Comparison of ENCODE assay signal across 8 mouse cellular contexts in genomic region chr14:105898266-105899111, GRCm38 (mm10). TPM values are rescaled to one million over a fixed set of nuclear protein-coding genes. Genes with fewer than 3 reads are reported as not detected.
A peak's percentile ranks its signal among the peaks of the same experiment; 100 is the strongest.
DNase-seq lines count a peak whose midpoint lies in the region; ATAC-seq and TF ChIP-seq lines count a peak whose summit lies in the region.

No protein-coding gene starts in this region.

- H3K4me2 ChIP-seq in forebrain, embryonic 12.5 days = peak overlapping the region; percentile 89
- H3K4me2 ChIP-seq in heart, embryonic 16.5 days (ENCODE audit: low read depth, low read length) = peak overlapping the region; percentile 97
- peak overlapping the region; percentile 73 for H3K4me2 ChIP-seq in liver, embryonic 12.5 days

- peak overlapping the region; percentile 86 for H3K4me3 ChIP-seq in C2C12 (ENCODE audit: insufficient read depth, poor library complexity, severe bottlenecking)
- peak overlapping the region; percentile 76 for H3K4me3 ChIP-seq in forebrain, embryonic 12.5 days (replicated peaks)
- peak overlapping the region; percentile 83 for H3K4me3 ChIP-seq in heart, embryonic 16.5 days (ENCODE audit: low read length)
- peak overlapping the region; percentile 58 for H3K4me3 ChIP-seq in liver, embryonic 12.5 days

- H3K4me1 ChIP-seq in forebrain, embryonic 12.5 days = peaks cover 16% of the 10 kb centered on the region
- peaks cover 3% of the 10 kb centered on the region for H3K4me1 ChIP-seq in heart, embryonic 16.5 days (ENCODE audit: control insufficient read depth, insufficient read depth, low read length)
- H3K4me1 ChIP-seq in liver, embryonic 12.5 days = peaks cover 14% of the 10 kb centered on the region; the same call in 1 of the 2 replicates

- H3ac ChIP-seq in C2C12 (ENCODE audit: control insufficient read depth, insufficient read length, low read depth) = peak overlapping the region; percentile 87

- H3K9ac ChIP-seq in forebrain, embryonic 12.5 days = peak overlapping the region; percentile 83
- H3K9ac ChIP-seq in heart, embryonic 16.5 days (ENCODE audit: low read length) = peak overlapping the region; percentile 79
- H3K9ac ChIP-seq in liver, embryonic 12.5 days = peak overlapping the region; percentile 44; the same call in 1 of the 2 replicates

- peak overlapping the region; percentile 99 for H3K27ac ChIP-seq in forebrain, embryonic 12.5 days
- H3K27ac ChIP-seq in heart, embryonic 16.5 days (ENCODE audit: low read length) = peak overlapping the region; percentile 97
- H3K27ac ChIP-seq in liver, embryonic 12.5 days = peak overlapping the region; percentile 87; the same call in 1 of the 2 replicates

- H3K27me3 ChIP-seq in C2C12 (ENCODE audit: control insufficient read depth, insufficient read depth, insufficient read length) = no peaks in the 10 kb centered on the region
- peaks cover 4% of the 10 kb centered on the region for H3K27me3 ChIP-seq in forebrain, embryonic 12.5 days
- H3K27me3 ChIP-seq in heart, embryonic 16.5 days (ENCODE audit: control insufficient read depth, insufficient read depth, low read length) = no peaks in the 10 kb centered on the region
- H3K27me3 ChIP-seq in liver, embryonic 12.5 days (replicated peaks) = peaks cover 53% of the 10 kb centered on the region

- whole genome bisulfite sequencing in forebrain, embryonic 12.5 days = under 1% methylated on average over 58 of the region's 58 CpGs
- under 1% methylated on average over 58 of the region's 58 CpGs for WGBS in heart, embryonic 16.5 days
- WGBS in liver, embryonic 12.5 days (ENCODE audit: insufficient replicate concordance) = 3% methylated on average over 58 of the region's 58 CpGs

- peaks cover under 1% of the 10 kb centered on the region for H3K36me3 ChIP-seq in C2C12 (ENCODE audit: control insufficient read depth, insufficient read depth)
- no peaks in the 10 kb centered on the region for H3K36me3 ChIP-seq in forebrain, embryonic 12.5 days (replicated peaks)
- H3K36me3 ChIP-seq in heart, embryonic 16.5 days (ENCODE audit: control insufficient read depth, insufficient read depth) = no peaks in the 10 kb centered on the region
- H3K36me3 ChIP-seq in liver, embryonic 12.5 days = peaks cover under 1% of the 10 kb centered on the region; the same call in 1 of the 2 replicates

- peaks cover 35% of the 10 kb centered on the region for H3K79me2 ChIP-seq in C2C12 (ENCODE audit: control insufficient read depth, insufficient read depth)

- H3K9me3 ChIP-seq in forebrain, embryonic 12.5 days = no peaks in the 10 kb centered on the region
- peaks cover 2% of the 10 kb centered on the region; the same call in 1 of the 2 replicates for H3K9me3 ChIP-seq in heart, embryonic 16.5 days (replicated peaks; ENCODE audit: control insufficient read depth, low read length)
- no peaks in the 10 kb centered on the region for H3K9me3 ChIP-seq in liver, embryonic 12.5 days (replicated peaks)

- H3K79me3 ChIP-seq in C2C12 (ENCODE audit: low read depth) = peaks cover 31% of the 10 kb centered on the region

- TF ChIP-seq CTCF in C2C12 (IDR thresholded peaks at IDR 0.05; ENCODE audit: control insufficient read depth, insufficient read depth, insufficient read length) = peak; percentile 91

- peak; percentile 61 for DNase-seq in c-Kit-positive CD71-negative TER-119-negative erythroid progenitor cells, embryonic 14.5 days (ENCODE audit: low read depth)
- peak; percentile 88 to 91 for DNase-seq in kidney, postnatal 25 days
- peak; percentile 42 for DNase-seq in naive thymus-derived CD4-positive, alpha-beta T cell, adult 2 months (ENCODE audit: low read depth)
- peak; percentile 64 to 89 for DNase-seq in spleen, postnatal 4 days (ENCODE audit: low spot score in 2 of 2)

- ATAC-seq in forebrain, embryonic 12.5 days (ENCODE audit: low FRiP score) = peak; percentile 24
- ATAC-seq in heart, embryonic 16.5 days (replicated peaks; ENCODE audit: extremely low read depth, insufficient read depth, low FRiP score) = peak; percentile 4; the same call in 1 of the 2 replicates
- ATAC-seq in liver, embryonic 12.5 days = peak; percentile 3; the same call in 1 of the 2 replicates

TF ChIP-seq in C2C12, 6 proteins besides CTCF, POLR2A, EP300 and RAD21:
- TF ChIP-seq MYOD1 (IDR thresholded peaks at IDR 0.05; ENCODE audit: control insufficient read depth, insufficient read length, low read depth) (no peak), USF1 (IDR thresholded peaks at IDR 0.05; ENCODE audit: low read depth) (no peak), MAX (IDR thresholded peaks at IDR 0.05) (no peak), CEBPB (IDR thresholded peaks at IDR 0.05; ENCODE audit: low read depth) (no peak), FOSL1 (IDR thresholded peaks at IDR 0.05; ENCODE audit: insufficient read depth, low read length, poor library complexity, severe bottlenecking) (no peak), MYOG (IDR thresholded peaks at IDR 0.05; ENCODE audit: control insufficient read depth, extremely low read depth, insufficient read length) (no peak)

RNA-seq across cellular contexts. Expression of gene Spry2, which starts 1.9 kb away (rescaled TPM):
- polyA plus RNA-seq in C2C12 (2012; fragmentation: generic; extraction: Trizol) = 51.8 TPM
- 10.0 and 18.2 TPM in 2 replicates for polyA plus RNA-seq in forebrain, embryonic 12.5 days (2016; fragmentation: Nextera tagmentation; extraction: Ambion mirVana)
- 44.9 and 52.4 TPM in 2 replicates for polyA plus RNA-seq in heart, embryonic 16.5 days (2015; fragmentation: Nextera tagmentation; extraction: Ambion mirVana)
- 6.6 and 7.1 TPM in 2 replicates for polyA plus RNA-seq in liver, embryonic 12.5 days (2016; fragmentation: Nextera tagmentation; extraction: Ambion mirVana)

Comparison
In these comparisons a context has a peak if more than half of its experiments do, and no peak if none do; other contexts are left out.
1. Peak in every context shown above with its lines: DNase-seq, ATAC-seq, H3K4me3 ChIP-seq and H3K27ac ChIP-seq.